Mouse (Mus musculus): ENCODE measurements around the gene Tulp1.

The Tulp1 gene

GRCm38 (mm10) chr17:28394994-28395393 lies 30.0 kb upstream of the Tulp1 start:
- Histone ChIP-seq H3K4me1 (replicated peaks; ENCODE audit: low read depth, low read length) (peaks cover 33% of the 10 kb centered on the region), H3K36me3 (ENCODE audit: insufficient read depth, low read length) (peaks cover 33% of the 10 kb centered on the region), H3K27me3 (ENCODE audit: insufficient read depth, low read length) (peaks cover 7% of the 10 kb centered on the region), H3K4me3 (replicated peaks; ENCODE audit: low read length) (no peak overlapping the region), H3K9me3 (ENCODE audit: low read length) (no peaks in the 10 kb centered on the region)
- TF ChIP-seq NANOG (IDR thresholded peaks at IDR 0.05; ENCODE audit: borderline replicate concordance, low read length), result no peak
- TF ChIP-seq CTCF (conservative IDR thresholded peaks at IDR 0.05; ENCODE audit: low read length), result no peak
- TF ChIP-seq POU5F1 (IDR thresholded peaks at IDR 0.05; ENCODE audit: borderline replicate concordance, low read length), result no peak

GRCm38 (mm10) chr17:28394051-28394765 lies 29.2 kb upstream of the Tulp1 start:
- Histone ChIP-seq H3K36me3 (ENCODE audit: insufficient read depth, low read length) (peaks cover 25% of the 10 kb centered on the region), H3K27me3 (ENCODE audit: insufficient read depth, low read length) (peaks cover 12% of the 10 kb centered on the region), H3K4me3 (replicated peaks; ENCODE audit: low read length) (no peak overlapping the region), H3K9me3 (ENCODE audit: low read length) (no peaks in the 10 kb centered on the region), H3K4me1 (replicated peaks; ENCODE audit: low read depth, low read length) (peaks cover 27% of the 10 kb centered on the region)
- no peak for TF ChIP-seq CTCF (conservative IDR thresholded peaks at IDR 0.05; ENCODE audit: low read length)
- TF ChIP-seq POU5F1 (IDR thresholded peaks at IDR 0.05; ENCODE audit: borderline replicate concordance, low read length), result no peak
- TF ChIP-seq NANOG (IDR thresholded peaks at IDR 0.05; ENCODE audit: borderline replicate concordance, low read length), result no peak

- peaks cover 35% of the 10 kb centered on the region for H3K4me1 ChIP-seq (replicated peaks; ENCODE audit: low read depth, low read length)
- H3K36me3 ChIP-seq (ENCODE audit: insufficient read depth, low read length), result 0 out of 2 replicates have a peak, but pooled peaks cover 3% of the 10 kb centered on the region
- H3K4me3 ChIP-seq (replicated peaks; ENCODE audit: low read length), result peak overlapping the region; percentile 64
- no peak for TF ChIP-seq NANOG (IDR thresholded peaks at IDR 0.05; ENCODE audit: borderline replicate concordance, low read length)
- peaks cover 30% of the 10 kb centered on the region for H3K27me3 ChIP-seq (ENCODE audit: insufficient read depth, low read length)
- no peaks in the 10 kb centered on the region for H3K9me3 ChIP-seq (ENCODE audit: low read length)
Observed at GRCm38 (mm10) chr17:28391568-28392432, 26.8 kb upstream of the Tulp1 start.

- Histone ChIP-seq H3K36me3 (ENCODE audit: insufficient read depth, low read length) (no peaks in the 10 kb centered on the region), H3K9me3 (ENCODE audit: low read length) (no peaks in the 10 kb centered on the region), H3K4me3 (replicated peaks; ENCODE audit: low read length) (no peak overlapping the region), H3K4me1 (replicated peaks; ENCODE audit: low read depth, low read length) (peaks cover 41% of the 10 kb centered on the region), H3K27me3 (ENCODE audit: insufficient read depth, low read length) (peaks cover 38% of the 10 kb centered on the region)
- TF ChIP-seq POU5F1 (IDR thresholded peaks at IDR 0.05; ENCODE audit: borderline replicate concordance, low read length) (no peak), CTCF (conservative IDR thresholded peaks at IDR 0.05; ENCODE audit: low read length) (no peak), NANOG (IDR thresholded peaks at IDR 0.05; ENCODE audit: borderline replicate concordance, low read length) (no peak)
Observed at GRCm38 (mm10) chr17:28388534-28388933, 23.5 kb upstream of the Tulp1 start.

GRCm38 (mm10) chr17:28386150-28386905 lies 21.3 kb upstream of the Tulp1 start:
- Histone ChIP-seq H3K4me3 (replicated peaks; ENCODE audit: low read length) (peak overlapping the region; percentile 58), H3K4me1 (replicated peaks; ENCODE audit: low read depth, low read length) (peaks cover 32% of the 10 kb centered on the region), H3K9me3 (ENCODE audit: low read length) (no peaks in the 10 kb centered on the region), H3K36me3 (ENCODE audit: insufficient read depth, low read length) (no peaks in the 10 kb centered on the region), H3K27me3 (ENCODE audit: insufficient read depth, low read length) (peaks cover 38% of the 10 kb centered on the region)
- TF ChIP-seq NANOG (IDR thresholded peaks at IDR 0.05; ENCODE audit: borderline replicate concordance, low read length) (no peak), CTCF (conservative IDR thresholded peaks at IDR 0.05; ENCODE audit: low read length) (peak; percentile 79)

- H3K9me3 ChIP-seq (ENCODE audit: low read length), result no peaks in the 10 kb centered on the region
- peaks cover 30% of the 10 kb centered on the region for H3K27me3 ChIP-seq (ENCODE audit: insufficient read depth, low read length)
- no peaks in the 10 kb centered on the region for H3K36me3 ChIP-seq (ENCODE audit: insufficient read depth, low read length)
- no peak overlapping the region for H3K4me3 ChIP-seq (replicated peaks; ENCODE audit: low read length)
- H3K4me1 ChIP-seq (replicated peaks; ENCODE audit: low read depth, low read length), result peaks cover 49% of the 10 kb centered on the region
- TF ChIP-seq CTCF (conservative IDR thresholded peaks at IDR 0.05; ENCODE audit: low read length), result peak; percentile 72
- TF ChIP-seq NANOG (IDR thresholded peaks at IDR 0.05; ENCODE audit: borderline replicate concordance, low read length), result no peak
- TF ChIP-seq POU5F1 (IDR thresholded peaks at IDR 0.05; ENCODE audit: borderline replicate concordance, low read length), result no peak
Observed at GRCm38 (mm10) chr17:28384298-28384697, 19.3 kb upstream of the Tulp1 start.

- peaks cover 41% of the 10 kb centered on the region for H3K4me1 ChIP-seq (replicated peaks; ENCODE audit: low read depth, low read length)
- H3K27me3 ChIP-seq (ENCODE audit: insufficient read depth, low read length), result peaks cover 9% of the 10 kb centered on the region; the same call in 1 of the 2 replicates
- no peaks in the 10 kb centered on the region for H3K36me3 ChIP-seq (ENCODE audit: insufficient read depth, low read length)
- H3K4me3 ChIP-seq (replicated peaks; ENCODE audit: low read length), result peak overlapping the region; percentile 53
- TF ChIP-seq CTCF (conservative IDR thresholded peaks at IDR 0.05; ENCODE audit: low read length) (no peak), NANOG (IDR thresholded peaks at IDR 0.05; ENCODE audit: borderline replicate concordance, low read length) (no peak), POU5F1 (IDR thresholded peaks at IDR 0.05; ENCODE audit: borderline replicate concordance, low read length) (no peak)
- no peaks in the 10 kb centered on the region for H3K9me3 ChIP-seq (ENCODE audit: low read length)
Observed at GRCm38 (mm10) chr17:28380255-28380654, 15.2 kb upstream of the Tulp1 start.

GRCm38 (mm10) chr17:28375592-28376061 lies 10.6 kb upstream of the Tulp1 start:
- Histone ChIP-seq H3K27me3 (ENCODE audit: insufficient read depth, low read length) (peaks cover 9% of the 10 kb centered on the region; the same call in 1 of the 2 replicates), H3K4me1 (replicated peaks; ENCODE audit: low read depth, low read length) (peaks cover 58% of the 10 kb centered on the region), H3K9me3 (ENCODE audit: low read length) (no peaks in the 10 kb centered on the region), H3K36me3 (ENCODE audit: insufficient read depth, low read length) (no peaks in the 10 kb centered on the region), H3K4me3 (replicated peaks; ENCODE audit: low read length) (peak overlapping the region; percentile 70)
- TF ChIP-seq NANOG (IDR thresholded peaks at IDR 0.05; ENCODE audit: borderline replicate concordance, low read length) (no peak), POU5F1 (IDR thresholded peaks at IDR 0.05; ENCODE audit: borderline replicate concordance, low read length) (no peak), CTCF (conservative IDR thresholded peaks at IDR 0.05; ENCODE audit: low read length) (no peak)
